Mouse (Mus musculus) liver, embryonic 13.5 days (tissue): ENCODE results near the gene Ddx58. TPM values are rescaled to one million over a fixed set of nuclear protein-coding genes. Genes with fewer than 3 reads are reported as not detected.

Source experiments
- ATAC-seq: fragments of 200-750 bp; cut with Nextera tagmentation; 2 replicates; pipeline ENCODE4 v1.8.0; 2017; ENCODE audit warnings: low read depth, mild to moderate bottlenecking, moderate number of reproducible peaks, moderate library complexity
- DNase-seq: peaks from one replicate; pipeline ENCODE4 v3.0.0; 2022
- H3K27ac ChIP-seq: fragments of 300-500 bp; sonication (generic); 2 replicates; pipeline ENCODE4 v1.5.1; 2015; ENCODE audit warnings: moderate library complexity, mild to moderate bottlenecking, inconsistent platforms
- H3K27me3 ChIP-seq: fragments of 300-500 bp; sonication (generic); 2 replicates; pipeline ENCODE4 v1.6.1; 2015; ENCODE audit warnings: mild to moderate bottlenecking, inconsistent platforms
- H3K36me3 ChIP-seq: fragments of 300-500 bp; sonication (generic); 2 replicates; pipeline ENCODE4 v1.6.1; 2015; ENCODE audit warnings: mild to moderate bottlenecking, inconsistent platforms
- H3K4me1 ChIP-seq: fragments of 300-500 bp; sonication (generic); replicated peaks from 2 replicates; pipeline ENCODE4 v1.6.1; 2015; ENCODE audit warnings: inconsistent platforms
- H3K4me2 ChIP-seq: fragments of 300-500 bp; sonication (generic); 2 replicates; pipeline ENCODE4 v1.6.1; 2015; ENCODE audit warnings: inconsistent platforms, mild to moderate bottlenecking, moderate library complexity
- H3K4me3 ChIP-seq: fragments of 300-500 bp; sonication (generic); replicated peaks from 2 replicates; pipeline ENCODE4 v1.5.1; 2015; ENCODE audit warnings: mild to moderate bottlenecking, inconsistent platforms
- H3K9ac ChIP-seq: fragments of 300-500 bp; sonication (generic); 2 replicates; pipeline ENCODE4 v1.6.1; 2015; ENCODE audit warnings: mild to moderate bottlenecking, inconsistent platforms
- H3K9me3 ChIP-seq: fragments of 300-500 bp; sonication (generic); replicated peaks from 2 replicates; pipeline ENCODE4 v1.6.1; 2016; ENCODE audit warnings: inconsistent platforms
- WGBS: fragments of 180-500 bp; shearing (Covaris S2); methylation state at CpG from one replicate; pipeline ENCODE4 v1.1.7; 2015; ENCODE audit not compliant: insufficient replicate concordance; 5-methylcytosine and 5-hydroxymethylcytosine counted together
- polyA plus RNA-seq: library from polyadenylated mRNA; unstranded; fragments of >200 nt; fragmentation: Nextera tagmentation; extraction: Ambion mirVana; gene quantifications from 2 replicates; pipeline ENCODE4 v1.2.1, GENCODE M21; 2015

The Ddx58 gene
- polyA plus RNA-seq, 1 experiment from 2014 or later: 2.8 TPM

- H3K36me3 ChIP-seq: peaks cover 60% of the 10 kb centered on the region
Observed at GRCm38 (mm10) chr4:40264321-40264720, 24.7 kb upstream of the Ddx58 start.

GRCm38 (mm10) chr4:40254385-40255103 is 14.9 kb upstream of the Ddx58 start:
- Histone ChIP-seq H3K36me3 (peaks cover 5% of the 10 kb centered on the region), H3K4me3 (no peak overlapping the region), H3K27me3 (no peaks in the 10 kb centered on the region), H3K9ac (no peak overlapping the region), H3K9me3 (no peaks in the 10 kb centered on the region), H3K4me1 (no peaks in the 10 kb centered on the region; the same call in 1 of the 2 replicates), H3K4me2 (no peak overlapping the region), H3K27ac (no peak overlapping the region)
- ATAC-seq (no peak), DNase-seq (no peak)
- 79% methylated on average over 8 of the region's 8 CpGs for WGBS

More at GRCm38 (mm10) chr4:40264321-40264720, 24.7 kb upstream of the Ddx58 start:
- no peaks in the 10 kb centered on the region for H3K27me3 ChIP-seq
- H3K27ac ChIP-seq: no peak overlapping the region
- H3K4me3 ChIP-seq: no peak overlapping the region
- no peak for ATAC-seq
- H3K4me1 ChIP-seq: peaks cover 30% of the 10 kb centered on the region
- DNase-seq: no peak
- 72% methylated on average over 1 of the region's 1 CpGs for WGBS
- no peaks in the 10 kb centered on the region for H3K9me3 ChIP-seq
- no peak overlapping the region for H3K9ac ChIP-seq
- H3K4me2 ChIP-seq: no peak overlapping the region

- Histone ChIP-seq H3K9ac (no peak overlapping the region), H3K27ac (no peak overlapping the region), H3K9me3 (no peaks in the 10 kb centered on the region), H3K36me3 (no peaks in the 10 kb centered on the region; the same call in 1 of the 2 replicates), H3K4me2 (no peak overlapping the region), H3K4me1 (no peaks in the 10 kb centered on the region; the same call in 1 of the 2 replicates), H3K27me3 (no peaks in the 10 kb centered on the region), H3K4me3 (no peak overlapping the region)
- 76% methylated on average over 2 of the region's 2 CpGs for WGBS
- ATAC-seq: no peak
- no peak for DNase-seq
Observed at GRCm38 (mm10) chr4:40253766-40254165, 14.1 kb upstream of the Ddx58 start.

- Histone ChIP-seq H3K27ac (no peak overlapping the region), H3K27me3 (no peaks in the 10 kb centered on the region), H3K4me1 (no peaks in the 10 kb centered on the region; the same call in 1 of the 2 replicates), H3K4me2 (no peak overlapping the region), H3K4me3 (no peak overlapping the region), H3K36me3 (no peaks in the 10 kb centered on the region), H3K9me3 (no peaks in the 10 kb centered on the region), H3K9ac (no peak overlapping the region)
- ATAC-seq (no peak), DNase-seq (no peak)
- 70% methylated on average over 5 of the region's 5 CpGs for WGBS
Observed at GRCm38 (mm10) chr4:40250984-40251383, 11.4 kb upstream of the Ddx58 start.

GRCm38 (mm10) chr4:40244035-40244434 is 4.4 kb upstream of the Ddx58 start:
- Histone ChIP-seq H3K4me3 (no peak overlapping the region), H3K36me3 (no peaks in the 10 kb centered on the region), H3K9ac (no peak overlapping the region), H3K27ac (no peak overlapping the region), H3K9me3 (no peaks in the 10 kb centered on the region), H3K4me2 (no peak overlapping the region), H3K4me1 (peaks cover 5% of the 10 kb centered on the region), H3K27me3 (no peaks in the 10 kb centered on the region)
- 37% methylated on average over 8 of the region's 8 CpGs for WGBS
- no peak for ATAC-seq
- DNase-seq: no peak

GRCm38 (mm10) chr4:40243006-40243405 is 3.4 kb upstream of the Ddx58 start:
- H3K4me1 ChIP-seq: peaks cover 11% of the 10 kb centered on the region
- 80% methylated on average over 4 of the region's 4 CpGs for WGBS
- no peak overlapping the region for H3K27ac ChIP-seq
- H3K4me2 ChIP-seq: no peak overlapping the region
- no peaks in the 10 kb centered on the region for H3K36me3 ChIP-seq
- H3K9me3 ChIP-seq: no peaks in the 10 kb centered on the region
- no peak overlapping the region for H3K4me3 ChIP-seq
- H3K9ac ChIP-seq: no peak overlapping the region
- H3K27me3 ChIP-seq: no peaks in the 10 kb centered on the region
- ATAC-seq (no peak), DNase-seq (no peak)

GRCm38 (mm10) chr4:40241928-40242327 is 2.3 kb upstream of the Ddx58 start:
- DNase-seq: no peak
- Histone ChIP-seq H3K4me3 (no peak overlapping the region), H3K4me1 (peaks cover 11% of the 10 kb centered on the region), H3K9ac (no peak overlapping the region), H3K9me3 (no peaks in the 10 kb centered on the region), H3K27ac (no peak overlapping the region), H3K4me2 (no peak overlapping the region), H3K36me3 (no peaks in the 10 kb centered on the region), H3K27me3 (no peaks in the 10 kb centered on the region)
- no peak for ATAC-seq
- 40% methylated on average over 6 of the region's 6 CpGs for WGBS

- 42% methylated on average over 5 of the region's 5 CpGs for WGBS
- ATAC-seq (peak; percentile 33), DNase-seq (no peak)
- Histone ChIP-seq H3K9ac (peak overlapping the region; percentile 71; the same call in 1 of the 2 replicates), H3K4me1 (peaks cover 11% of the 10 kb centered on the region), H3K9me3 (no peaks in the 10 kb centered on the region), H3K36me3 (no peaks in the 10 kb centered on the region), H3K4me2 (peak overlapping the region; percentile 82), H3K4me3 (peak overlapping the region; percentile 69), H3K27me3 (no peaks in the 10 kb centered on the region), H3K27ac (0 out of 2 replicates have a peak overlapping the region, but pooled peaks have one; percentile 3)
Observed at GRCm38 (mm10) chr4:40240272-40240744, 680 bp upstream of the Ddx58 start.

GRCm38 (mm10) chr4:40238483-40239408 is 882 bp downstream of the Ddx58 start:
- Histone ChIP-seq H3K9ac (peak overlapping the region; percentile 71), H3K36me3 (peaks cover 3% of the 10 kb centered on the region; the same call in 1 of the 2 replicates), H3K4me2 (peak overlapping the region; percentile 82), H3K27ac (no peak overlapping the region), H3K4me3 (peak overlapping the region; percentile 69), H3K9me3 (no peaks in the 10 kb centered on the region), H3K4me1 (peaks cover 11% of the 10 kb centered on the region), H3K27me3 (no peaks in the 10 kb centered on the region)
- WGBS: 3% methylated on average over 17 of the region's 17 CpGs
- ATAC-seq (peak; percentile 61), DNase-seq (no peak)

GRCm38 (mm10) chr4:40236829-40237228 is 2.8 kb downstream of the Ddx58 start:
- Histone ChIP-seq H3K36me3 (peaks cover 3% of the 10 kb centered on the region; the same call in 1 of the 2 replicates), H3K4me2 (no peak overlapping the region), H3K4me1 (peaks cover 11% of the 10 kb centered on the region), H3K27ac (no peak overlapping the region), H3K9ac (no peak overlapping the region), H3K4me3 (no peak overlapping the region), H3K27me3 (no peaks in the 10 kb centered on the region), H3K9me3 (no peaks in the 10 kb centered on the region)
- ATAC-seq (no peak), DNase-seq (no peak)
- 70% methylated on average over 4 of the region's 4 CpGs for WGBS

- H3K36me3 ChIP-seq: peaks cover 3% of the 10 kb centered on the region; the same call in 1 of the 2 replicates
- peaks cover 7% of the 10 kb centered on the region; the same call in 1 of the 2 replicates for H3K4me1 ChIP-seq
- DNase-seq (no peak), ATAC-seq (no peak)
- no peak overlapping the region for H3K4me3 ChIP-seq
- H3K9me3 ChIP-seq: no peaks in the 10 kb centered on the region
- H3K4me2 ChIP-seq: no peak overlapping the region
- no peak overlapping the region for H3K27ac ChIP-seq
- WGBS: 81% methylated on average over 6 of the region's 6 CpGs
- no peak overlapping the region for H3K9ac ChIP-seq
- H3K27me3 ChIP-seq: no peaks in the 10 kb centered on the region
Observed at GRCm38 (mm10) chr4:40234256-40234655, 5.4 kb downstream of the Ddx58 start.
